ENCODE assay signal across 19 mouse cellular contexts in the genomic region with DNA sequence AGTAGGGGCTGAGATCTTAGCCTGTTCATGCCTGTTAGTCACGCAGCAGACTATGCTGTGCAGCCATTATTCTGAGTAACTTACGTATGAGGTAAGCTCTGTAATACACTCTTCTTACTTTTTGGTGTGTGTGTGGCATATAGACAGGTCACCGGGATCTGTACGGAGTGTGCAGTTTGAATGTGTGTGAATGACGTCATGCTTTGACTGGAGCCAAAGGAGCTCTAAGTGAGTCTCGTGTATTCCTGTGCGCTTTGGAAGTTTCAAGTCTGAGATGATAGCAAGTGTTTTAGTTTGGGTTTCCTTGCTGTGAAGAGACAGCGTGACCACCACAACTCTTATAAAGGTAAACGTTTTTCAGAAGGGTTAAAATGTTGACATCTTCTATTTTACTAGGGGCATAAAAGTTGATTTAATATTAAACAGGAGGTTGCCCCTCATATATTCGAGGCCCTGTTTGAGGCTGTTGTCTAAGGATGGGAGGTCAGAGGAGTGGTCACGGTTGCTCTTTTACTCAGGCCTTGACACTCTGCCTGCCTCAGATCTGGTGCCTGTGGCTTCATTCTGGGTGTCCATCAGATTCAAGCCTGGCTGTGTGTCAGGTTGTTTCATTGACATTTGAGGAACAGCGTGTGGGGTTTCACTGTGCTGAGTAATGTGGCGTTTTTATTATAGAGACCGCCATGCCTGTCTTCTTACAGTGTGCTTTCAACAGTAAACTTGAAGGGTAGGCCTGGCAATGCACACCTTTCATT. TPM values are rescaled to one million over a fixed set of nuclear protein-coding genes. Genes with fewer than 3 reads are reported as not detected.
A peak's percentile ranks its signal among the peaks of the same experiment; 100 is the strongest.
DNase-seq lines count a peak whose midpoint lies in the region; ATAC-seq lines count a peak whose summit lies in the region.
"Had no signal": no experiment of that assay in that cellular context is flagged by ENCODE, and none has a peak within 500 bp of the region (broad histone marks: within the 10 kb centered on the region; RNA-seq: fewer than 3 reads in every experiment).

No protein-coding gene starts in this region.

- ATAC-seq in heart, embryonic 13.5 days (ENCODE audit: extremely low read depth, insufficient number of reproducible peaks, low FRiP score, low TSS enrichment) = no peak
- ATAC-seq in limb, embryonic 13.5 days (ENCODE audit: low FRiP score, low read depth) = peak; percentile 57; the same call in 1 of the 2 replicates
- no peak for ATAC-seq in megakaryocyte-erythroid progenitor cell, adult 5-6 weeks (replicated peaks; ENCODE audit: low FRiP score, low TSS enrichment, poor library complexity, severe bottlenecking)
- ATAC-seq: intestine, embryonic 15.5 days had no signal

- no peaks in the 10 kb centered on the region for H3K27me3 ChIP-seq in heart, embryonic 13.5 days (replicated peaks)
- H3K27me3 ChIP-seq in limb, embryonic 13.5 days = no peaks in the 10 kb centered on the region
- no peaks in the 10 kb centered on the region for H3K27me3 ChIP-seq in limb, embryonic 10.5 days (ENCODE audit: low read depth, poor library complexity, severe bottlenecking)
- H3K27me3 ChIP-seq: forebrain, embryonic 12.5 days; intestine, embryonic 15.5 days; limb, embryonic 12.5 days; lung, embryonic 15.5 days; neural tube, embryonic 13.5 days; stomach, embryonic 15.5 days had no signal

- H3K4me1 ChIP-seq in heart, embryonic 13.5 days = peaks cover 81% of the 10 kb centered on the region
- H3K4me1 ChIP-seq in limb, embryonic 13.5 days = peaks cover 74% of the 10 kb centered on the region
- peaks cover 60% of the 10 kb centered on the region for H3K4me1 ChIP-seq in limb, embryonic 10.5 days

- DNase-seq in heart, adult 8-10 months (ENCODE audit: low spot score) = no peak
- DNase-seq in limb, embryonic 10.5 days (ENCODE audit: low spot score) = no peak
- DNase-seq in urinary bladder, adult 2 months (ENCODE audit: low spot score) = peak; percentile 13
- no peak for DNase-seq in urinary bladder, postnatal 36 days (ENCODE audit: low spot score in 2 of 2)
- DNase-seq: cerebellum, postnatal 10 days; embryo, embryonic 11 days; right cerebral cortex, postnatal 14 days; thymus, adult 2 months had no signal

- H3K4me2 ChIP-seq in heart, embryonic 13.5 days = no peak overlapping the region
- H3K4me2 ChIP-seq in limb, embryonic 13.5 days (replicated peaks) = no peak overlapping the region
- H3K4me2 ChIP-seq: forebrain, embryonic 12.5 days; intestine, embryonic 15.5 days; limb, embryonic 12.5 days; lung, embryonic 15.5 days; neural tube, embryonic 13.5 days; stomach, embryonic 15.5 days had no signal

- no peaks in the 10 kb centered on the region for H3K9me3 ChIP-seq in heart, embryonic 13.5 days
- H3K9me3 ChIP-seq in limb, embryonic 13.5 days = no peaks in the 10 kb centered on the region
- no peaks in the 10 kb centered on the region for H3K9me3 ChIP-seq in limb, embryonic 10.5 days (replicated peaks)
- H3K9me3 ChIP-seq: G1E; intestine, embryonic 15.5 days; limb, embryonic 12.5 days; lung, embryonic 15.5 days; neural tube, embryonic 13.5 days; stomach, embryonic 15.5 days had no signal

- H3K27ac ChIP-seq in heart, embryonic 13.5 days (replicated peaks) = peak overlapping the region; percentile 48; the same call in 1 of the 2 replicates
- no peak overlapping the region for H3K27ac ChIP-seq in limb, embryonic 13.5 days
- no peak overlapping the region for H3K27ac ChIP-seq in limb, embryonic 10.5 days
- H3K27ac ChIP-seq: forebrain, embryonic 12.5 days; intestine, embryonic 15.5 days; left cerebral cortex, adult 2 months; limb, embryonic 12.5 days; lung, embryonic 15.5 days; neural tube, embryonic 13.5 days; stomach, embryonic 15.5 days had no signal

- peaks cover 24% of the 10 kb centered on the region for H3K36me3 ChIP-seq in heart, embryonic 13.5 days
- H3K36me3 ChIP-seq in limb, embryonic 13.5 days = peaks cover 8% of the 10 kb centered on the region
- peaks cover 16% of the 10 kb centered on the region for H3K36me3 ChIP-seq in limb, embryonic 10.5 days
- H3K36me3 ChIP-seq: intestine, embryonic 15.5 days; limb, embryonic 12.5 days; lung, embryonic 15.5 days; stomach, embryonic 15.5 days had no signal

- H3K9ac ChIP-seq in heart, embryonic 13.5 days = peak overlapping the region; percentile 21; the same call in 1 of the 2 replicates
- no peak overlapping the region for H3K9ac ChIP-seq in limb, embryonic 13.5 days
- H3K9ac ChIP-seq: forebrain, embryonic 12.5 days; intestine, embryonic 15.5 days; limb, embryonic 12.5 days; lung, embryonic 15.5 days; neural tube, embryonic 13.5 days; stomach, embryonic 15.5 days had no signal

- H3K4me3 ChIP-seq in heart, embryonic 13.5 days = no peak overlapping the region
- H3K4me3 ChIP-seq in limb, embryonic 13.5 days = no peak overlapping the region
- no peak overlapping the region for H3K4me3 ChIP-seq in limb, embryonic 10.5 days
- H3K4me3 ChIP-seq: forebrain, embryonic 12.5 days; intestine, embryonic 15.5 days; left cerebral cortex, adult 2 months; limb, embryonic 12.5 days; lung, embryonic 15.5 days; neural tube, embryonic 13.5 days; stomach, embryonic 15.5 days had no signal

- WGBS in heart, embryonic 13.5 days = 69% methylated on average over 14 of the region's 14 CpGs
- WGBS in limb, embryonic 13.5 days = 62% methylated on average over 14 of the region's 14 CpGs
- 86% methylated on average over 14 of the region's 14 CpGs for WGBS in limb, embryonic 10.5 days

RNA-seq across cellular contexts. Expression of a gene that starts 14.5 kb away (rescaled TPM):
- 23.2 and 26.4 TPM in 2 replicates for polyA plus RNA-seq in heart, embryonic 13.5 days (2015; fragmentation: Nextera tagmentation; extraction: Ambion mirVana)
- 10 to 100 TPM; 16.3 to 19.9 (median 17.9) TPM for total RNA-seq in heart, adult 8-10 months (2022)
- 48.6 and 50.3 TPM in 2 replicates for polyA plus RNA-seq in limb, embryonic 13.5 days (2015; fragmentation: Nextera tagmentation; extraction: Ambion mirVana)
- polyA plus RNA-seq in limb, embryonic 10.5 days (2016; fragmentation: Nextera tagmentation; extraction: Ambion mirVana) = 17.8 and 22.2 TPM in 2 replicates
- 50.7 and 62.2 TPM in 2 replicates for polyA plus RNA-seq in urinary bladder, adult 2 months (2012; rRNA removed)
- 6.8 and 9.1 TPM in 2 replicates for total RNA-seq in megakaryocyte-erythroid progenitor cell, adult 5-6 weeks (2014; fragmentation: Nextera tagmentation)
- total RNA-seq in megakaryocyte-erythroid progenitor cell, adult 5-6 weeks (2017) = 3.6 and 6.3 TPM in 2 replicates

RNA-seq across cellular contexts. Expression of a gene that starts 15.3 kb away (rescaled TPM):
- polyA plus RNA-seq in heart, embryonic 13.5 days (2015; fragmentation: Nextera tagmentation; extraction: Ambion mirVana) = 30.3 and 30.8 TPM in 2 replicates
- total RNA-seq in heart, adult 8-10 months (2022) = 10 to 100 TPM; 35.9 to 38.7 (median 37.9) TPM
- 47.3 and 52.4 TPM in 2 replicates for polyA plus RNA-seq in limb, embryonic 13.5 days (2015; fragmentation: Nextera tagmentation; extraction: Ambion mirVana)
- 27.6 and 31.6 TPM in 2 replicates for polyA plus RNA-seq in limb, embryonic 10.5 days (2016; fragmentation: Nextera tagmentation; extraction: Ambion mirVana)
- polyA plus RNA-seq in urinary bladder, adult 2 months (2012; rRNA removed) = 28.3 and 31.8 TPM in 2 replicates
- total RNA-seq in megakaryocyte-erythroid progenitor cell, adult 5-6 weeks (2014; fragmentation: Nextera tagmentation) = 163 and 165 TPM in 2 replicates
- 109 and 163 TPM in 2 replicates for total RNA-seq in megakaryocyte-erythroid progenitor cell, adult 5-6 weeks (2017)
